Mouse (Mus musculus) forebrain, embryonic 16.5 days (tissue): ENCODE data around the gene Hist1h4c. TPM values are rescaled to one million over a fixed set of nuclear protein-coding genes. Genes with fewer than 3 reads are reported as not detected.
"Not testable (repeated sequence)": the region's sequence is repeated elsewhere in the genome, so short reads cannot be mapped to it uniquely, and the experiment has no call there.

Source experiments
- ATAC-seq: fragments of 200-750 bp; cut with Nextera tagmentation; 2 replicates; pipeline ENCODE4 v1.8.0; 2017; ENCODE audit warnings: mild to moderate bottlenecking, moderate library complexity
- H3K27ac ChIP-seq: fragments of 300-500 bp; sonication (generic); 2 replicates; pipeline ENCODE4 v1.5.1; 2014; ENCODE audit warnings: low read length, control low read depth
- H3K27me3 ChIP-seq: fragments of 300-500 bp; sonication (generic); replicated peaks from 2 replicates; pipeline ENCODE4 v1.6.1; 2014; ENCODE audit warnings: low read length; ENCODE audit not compliant: control insufficient read depth, insufficient read depth
- H3K36me3 ChIP-seq: fragments of 300-500 bp; sonication (generic); 2 replicates; pipeline ENCODE4 v1.6.1; 2014; ENCODE audit not compliant: control insufficient read depth, insufficient read depth
- H3K4me1 ChIP-seq: fragments of 300-500 bp; sonication (generic); replicated peaks from 2 replicates; pipeline ENCODE4 v1.6.1; 2014; ENCODE audit warnings: low read length; ENCODE audit not compliant: control insufficient read depth, insufficient read depth
- H3K4me2 ChIP-seq: fragments of 300-500 bp; sonication (generic); 2 replicates; pipeline ENCODE4 v1.6.1; 2014; ENCODE audit warnings: mild to moderate bottlenecking, low read length, control low read depth
- H3K4me3 ChIP-seq: fragments of 300-500 bp; sonication (generic); replicated peaks from 2 replicates; pipeline ENCODE4 v1.5.1; 2014; ENCODE audit warnings: mild to moderate bottlenecking, low read length, control low read depth
- H3K9ac ChIP-seq: fragments of 300-500 bp; sonication (generic); replicated peaks from 2 replicates; pipeline ENCODE4 v1.6.1; 2014; ENCODE audit warnings: low read depth, low read length, control low read depth
- H3K9me3 ChIP-seq: fragments of 300-500 bp; sonication (generic); 2 replicates; pipeline ENCODE4 v1.6.1; 2016; ENCODE audit warnings: low read length; ENCODE audit not compliant: control insufficient read depth
- WGBS: fragments of 180-500 bp; shearing (Covaris S2); extraction: QIAGEN DNeasy Blood & Tissue Kit; methylation state at CpG from one replicate; pipeline ENCODE4 v1.1.7; 2014; 5-methylcytosine and 5-hydroxymethylcytosine counted together
- polyA plus RNA-seq: library from polyadenylated mRNA; unstranded; fragments of >200 nt; fragmentation: Nextera tagmentation; extraction: Ambion mirVana; gene quantifications from 2 replicates; pipeline ENCODE4 v1.2.1, GENCODE M21; 2015

Hist1h4c gene
- polyA plus RNA-seq, 1 experiment from 2014 or later, result 2.2 TPM

DNA sequence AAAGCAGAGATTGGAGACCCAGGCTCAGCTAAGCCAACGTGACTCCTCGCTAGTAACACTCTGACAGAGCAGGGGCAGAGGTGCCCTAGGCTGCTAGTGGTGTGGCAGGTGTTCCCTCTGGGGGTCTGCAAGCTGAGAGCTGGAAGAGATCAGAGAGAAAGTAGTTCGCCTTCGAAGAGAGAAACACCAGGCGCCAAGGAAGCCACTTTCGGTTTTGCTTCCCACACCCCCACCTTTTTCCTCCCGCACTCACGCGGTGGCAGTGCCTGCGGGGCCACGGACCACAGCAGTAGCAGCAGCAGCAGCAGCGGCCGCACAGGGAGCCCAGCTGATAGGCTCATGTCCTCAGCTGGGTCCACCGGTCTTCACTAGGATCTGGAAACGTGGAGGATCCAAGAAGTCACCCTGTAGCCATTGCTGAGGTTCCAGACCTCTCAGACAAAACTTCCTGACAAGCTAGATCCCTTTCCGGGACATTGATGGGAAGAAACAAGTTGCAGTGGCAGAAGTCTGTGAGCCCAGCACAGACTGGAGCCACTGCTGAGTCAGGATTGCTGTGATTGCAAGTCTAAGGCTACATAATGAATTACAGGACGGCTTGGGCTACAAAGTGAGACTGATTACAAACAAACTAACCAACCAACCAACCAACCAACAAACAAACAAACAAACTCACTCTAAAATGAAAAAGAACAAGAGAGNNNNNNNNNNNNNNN, 12.3 kb upstream of the Hist1h4c start, which contains the start of gene Hfe:
Hfe (minus strand) TSS at position 481 of the 716 bp plus-strand sequence.
- no peaks in the 10 kb centered on the region for H3K36me3 ChIP-seq

DNA sequence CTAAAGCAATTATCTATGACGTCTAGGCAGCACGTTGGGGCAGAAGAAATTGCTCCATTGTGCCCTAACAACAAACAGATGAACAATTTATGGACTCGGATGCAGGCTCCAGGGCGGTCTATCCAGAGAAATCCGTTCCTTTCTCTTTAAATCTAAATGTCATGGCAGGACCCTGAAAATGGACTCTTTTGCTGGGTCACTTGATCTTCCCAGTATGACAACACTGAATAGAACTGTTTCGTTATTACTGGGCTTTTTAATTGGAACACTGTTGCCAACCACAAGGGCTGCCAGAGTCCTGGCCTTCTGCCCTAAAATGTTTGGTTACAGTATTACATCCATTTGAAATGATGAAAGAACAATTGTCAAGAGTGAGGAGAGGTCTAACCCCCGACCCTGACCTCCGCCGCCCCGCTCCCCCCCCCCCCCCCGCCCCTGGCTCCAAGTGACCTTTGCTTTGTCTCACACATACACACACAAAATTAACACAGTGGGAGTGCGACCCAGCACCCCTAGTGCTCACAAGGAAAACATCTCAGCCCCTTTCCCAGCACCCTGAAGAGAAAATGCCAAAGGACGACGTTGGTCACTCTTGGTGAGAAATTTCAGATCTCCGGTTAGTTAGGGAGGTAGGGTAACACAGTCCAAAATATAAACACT, 11.6 kb upstream of the Hist1h4c start:
- no peak for ATAC-seq
- Histone ChIP-seq H3K27me3 (no peaks in the 10 kb centered on the region; the same call in 1 of the 2 replicates), H3K9me3 (no peaks in the 10 kb centered on the region), H3K4me2 (peak overlapping the region; percentile 56), H3K36me3 (no peaks in the 10 kb centered on the region), H3K4me3 (peak overlapping the region; percentile 35), H3K9ac (peak overlapping the region; percentile 43), H3K27ac (no peak overlapping the region), H3K4me1 (peaks cover 12% of the 10 kb centered on the region)
- WGBS, result 15% methylated on average over 15 of the region's 15 CpGs

More for the DNA sequence above, 12.3 kb upstream of the Hist1h4c start, which contains the start of gene Hfe:
- 5% methylated on average over 17 of the region's 17 CpGs for WGBS
- Histone ChIP-seq H3K4me2 (peak within 1 kb of the TSS; percentile 56), H3K4me1 (peaks cover 12% of the 10 kb centered on the region), H3K9ac (peak within 1 kb of the TSS; percentile 43), H3K27me3 (no peaks in the 10 kb centered on the region; the same call in 1 of the 2 replicates), H3K4me3 (peak within 1 kb of the TSS; percentile 35), H3K9me3 (no peaks in the 10 kb centered on the region), H3K27ac (no peak within 1 kb of the TSS)
- 0 out of 2 replicates have a peak, but pooled peaks have one; percentile 40 for ATAC-seq

DNA sequence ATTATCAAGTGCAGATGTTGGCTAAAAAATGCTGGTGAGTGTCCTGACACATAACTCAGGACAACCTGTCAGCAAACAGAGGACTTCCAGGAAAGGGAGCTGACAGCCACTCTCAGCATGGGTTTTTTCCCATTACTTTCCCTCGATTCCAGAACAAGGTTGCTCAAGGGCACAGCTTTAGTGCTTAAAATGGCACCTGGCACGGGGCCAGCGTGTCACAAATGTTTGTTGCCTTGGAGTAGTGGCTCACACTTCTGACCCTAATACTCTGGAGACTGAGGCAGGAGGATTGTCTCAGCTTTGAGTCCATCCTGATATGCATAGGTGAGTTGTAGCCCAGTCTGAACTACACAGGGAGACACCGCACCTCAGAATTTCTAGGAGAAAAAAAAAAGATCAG, 10.4 kb upstream of the Hist1h4c start:
- ATAC-seq, result no peak
- 82% methylated on average over 4 of the region's 4 CpGs for WGBS
- H3K27ac ChIP-seq, result no peak overlapping the region

DNA sequence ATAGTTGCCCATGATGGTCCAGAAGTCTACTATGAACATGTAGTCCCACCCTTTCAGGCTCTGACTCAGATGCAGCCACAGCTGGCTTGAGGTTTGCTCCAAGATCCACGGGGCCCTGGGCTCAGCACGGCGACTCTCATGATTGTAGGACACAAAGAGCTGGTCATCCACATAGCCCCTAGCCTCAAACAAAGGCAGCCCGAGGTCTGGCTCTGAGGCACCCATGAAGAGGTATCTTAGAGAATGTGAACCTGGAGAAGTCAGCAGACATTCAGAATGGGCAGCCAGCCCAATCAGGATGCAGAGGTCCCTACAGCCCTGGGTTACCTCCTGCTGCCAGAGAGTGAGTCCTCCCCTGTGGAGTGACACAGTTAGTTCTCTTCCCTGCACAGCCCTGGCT, 9.8 kb upstream of the Hist1h4c start:
- H3K36me3 ChIP-seq, result no peaks in the 10 kb centered on the region
- no peaks in the 10 kb centered on the region; the same call in 1 of the 2 replicates for H3K27me3 ChIP-seq
- WGBS, result 87% methylated on average over 4 of the region's 4 CpGs
- no peak for ATAC-seq
- no peak overlapping the region for H3K4me3 ChIP-seq
- no peaks in the 10 kb centered on the region for H3K9me3 ChIP-seq
- no peak overlapping the region for H3K4me2 ChIP-seq
- H3K27ac ChIP-seq, result no peak overlapping the region
- peaks cover 12% of the 10 kb centered on the region for H3K4me1 ChIP-seq
- H3K9ac ChIP-seq, result no peak overlapping the region

More for the DNA sequence above, 10.4 kb upstream of the Hist1h4c start:
- Histone ChIP-seq H3K4me3 (no peak overlapping the region), H3K4me2 (no peak overlapping the region), H3K9me3 (no peaks in the 10 kb centered on the region), H3K4me1 (peaks cover 12% of the 10 kb centered on the region), H3K9ac (no peak overlapping the region), H3K36me3 (no peaks in the 10 kb centered on the region), H3K27me3 (no peaks in the 10 kb centered on the region; the same call in 1 of the 2 replicates)

- Histone ChIP-seq H3K9ac (no peak overlapping the region), H3K27me3 (no peaks in the 10 kb centered on the region; the same call in 1 of the 2 replicates), H3K4me1 (peaks cover 12% of the 10 kb centered on the region), H3K9me3 (no peaks in the 10 kb centered on the region), H3K4me2 (no peak overlapping the region), H3K4me3 (no peak overlapping the region), H3K36me3 (no peaks in the 10 kb centered on the region), H3K27ac (no peak overlapping the region)
- ATAC-seq, result no peak
- 91% methylated on average over 12 of the region's 12 CpGs for WGBS
Measured at GRCm38 (mm10) chr13:23706771-23707170, 8.5 kb upstream of the Hist1h4c start.

DNA sequence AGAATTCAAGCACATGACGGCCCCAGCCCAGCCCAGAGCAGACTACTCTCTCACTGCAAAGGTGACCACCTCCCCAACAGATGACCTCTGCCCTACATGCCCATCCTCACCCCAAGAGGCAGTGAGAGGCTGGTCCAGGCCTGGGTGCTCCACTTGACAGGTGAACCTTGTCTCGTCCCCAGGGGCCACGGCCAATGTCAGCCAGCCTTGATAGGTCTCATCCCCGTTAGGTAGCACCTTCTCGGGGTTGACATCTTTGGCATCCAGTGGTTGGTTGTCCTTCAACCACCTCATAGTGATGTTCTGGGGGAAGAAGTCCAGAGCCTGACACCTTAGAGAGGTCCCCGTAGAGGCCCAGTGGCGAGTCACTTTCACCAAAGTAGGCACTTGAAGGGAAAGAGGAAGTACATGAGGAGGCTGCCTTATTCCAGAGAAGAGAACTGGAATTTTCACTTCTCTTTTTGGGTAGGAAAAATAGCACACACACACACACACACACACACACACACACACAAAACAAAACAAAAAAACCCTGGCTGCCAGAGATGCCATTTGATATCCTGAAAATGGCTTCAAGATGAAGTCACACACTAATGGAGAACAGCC, 7.6 kb upstream of the Hist1h4c start:
- Histone ChIP-seq H3K4me2 (no peak overlapping the region), H3K9me3 (no peaks in the 10 kb centered on the region), H3K4me3 (no peak overlapping the region), H3K9ac (no peak overlapping the region), H3K4me1 (peaks cover 12% of the 10 kb centered on the region), H3K27me3 (no peaks in the 10 kb centered on the region), H3K36me3 (no peaks in the 10 kb centered on the region), H3K27ac (no peak overlapping the region)
- 97% methylated on average over 7 of the region's 7 CpGs for WGBS
- no peak for ATAC-seq

DNA sequence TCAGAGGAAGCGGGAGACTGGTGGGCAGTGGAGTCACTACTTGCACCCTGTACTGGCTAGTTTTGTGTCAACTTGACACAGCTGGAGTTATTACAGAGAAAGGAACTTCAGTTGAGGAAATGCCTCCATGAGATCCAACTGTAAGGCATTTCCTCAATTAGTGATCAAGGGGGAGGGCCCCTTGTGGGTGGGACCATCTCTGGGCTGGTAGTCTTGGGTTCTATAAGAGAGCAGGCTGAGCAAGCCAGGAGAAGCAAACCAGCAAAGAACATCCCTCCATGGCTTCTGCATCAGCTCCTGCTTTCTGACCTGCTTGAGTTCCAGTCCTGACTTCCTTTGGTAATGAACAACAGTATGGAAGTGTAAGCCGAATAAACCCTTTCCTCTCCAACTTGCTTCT, 4.5 kb upstream of the Hist1h4c start:
- H3K9ac ChIP-seq, ATAC-seq, H3K27me3 ChIP-seq, H3K27ac ChIP-seq, H3K9me3 ChIP-seq, H3K4me2 ChIP-seq, H3K36me3 ChIP-seq, H3K4me3 ChIP-seq, H3K4me1 ChIP-seq: not testable (repeated sequence)
- WGBS, result 86% methylated on average over 2 of the region's 2 CpGs

DNA sequence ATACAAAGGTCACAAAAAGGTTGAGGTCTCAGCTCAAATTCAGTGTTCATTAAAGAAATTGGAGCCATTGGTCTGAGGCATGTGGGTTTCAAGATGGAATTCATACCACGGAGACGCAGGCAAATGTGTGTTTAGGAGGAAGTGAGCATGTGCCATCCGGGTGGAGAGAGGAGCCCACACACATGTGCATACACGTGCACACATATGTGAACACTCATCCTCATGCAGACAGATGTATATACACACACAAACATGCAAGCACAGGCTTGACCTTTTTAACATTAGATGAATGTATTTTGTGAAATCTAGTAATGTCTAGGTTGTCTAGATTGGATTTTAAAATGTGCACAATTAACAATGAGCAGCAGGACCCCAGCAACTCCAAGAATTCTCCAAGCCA, 4.0 kb upstream of the Hist1h4c start:
- 84% methylated on average over 4 of the region's 4 CpGs for WGBS
- peaks cover 4% of the 10 kb centered on the region for H3K4me1 ChIP-seq

DNA sequence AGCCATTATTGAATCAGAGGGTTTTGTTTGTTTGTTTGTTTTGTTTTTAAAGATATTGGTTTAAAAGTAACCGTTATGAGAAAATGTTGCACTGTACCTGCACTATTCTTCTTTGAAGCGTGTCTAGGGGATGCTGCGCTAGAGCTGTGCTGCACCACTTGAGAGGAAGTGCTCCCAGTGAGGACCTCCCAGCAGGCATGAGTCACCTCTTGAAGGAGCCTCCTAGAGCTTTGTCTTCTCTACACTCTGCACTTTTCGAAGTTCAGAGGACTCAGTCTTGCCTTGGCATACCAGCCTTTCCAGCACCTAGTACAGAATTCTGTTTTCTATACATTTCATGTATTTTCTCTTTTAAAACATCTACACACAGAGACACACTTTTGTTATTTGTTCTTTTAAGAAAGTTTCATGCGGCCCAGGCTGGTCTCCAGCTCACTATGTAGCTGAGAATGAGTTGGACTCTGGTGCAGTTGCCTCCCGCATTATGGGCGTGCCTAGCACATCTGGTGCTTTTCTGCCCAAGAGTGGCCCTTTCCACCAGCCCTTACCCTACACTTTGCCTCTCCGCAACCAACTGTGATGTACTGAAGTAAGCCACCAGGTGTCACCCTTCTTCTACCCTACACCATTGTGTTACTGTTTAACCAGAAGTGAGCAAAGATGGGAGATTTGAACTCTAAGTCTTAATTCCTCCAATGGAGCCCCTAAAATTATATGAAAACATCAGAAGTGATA, 2.7 kb upstream of the Hist1h4c start:
- Histone ChIP-seq H3K4me2 (no peak overlapping the region), H3K9me3 (no peaks in the 10 kb centered on the region), H3K27ac (no peak overlapping the region), H3K9ac (no peak overlapping the region), H3K4me3 (no peak overlapping the region), H3K36me3 (no peaks in the 10 kb centered on the region), H3K27me3 (no peaks in the 10 kb centered on the region), H3K4me1 (peaks cover 4% of the 10 kb centered on the region)
- ATAC-seq, result peak; percentile 30; the same call in 1 of the 2 replicates
- WGBS, result 30% methylated on average over 8 of the region's 8 CpGs

More for the DNA sequence above, 4.0 kb upstream of the Hist1h4c start:
- Histone ChIP-seq H3K9me3 (no peaks in the 10 kb centered on the region), H3K36me3 (no peaks in the 10 kb centered on the region), H3K9ac (no peak overlapping the region), H3K27ac (no peak overlapping the region), H3K4me2 (no peak overlapping the region), H3K27me3 (no peaks in the 10 kb centered on the region), H3K4me3 (no peak overlapping the region)
- no peak for ATAC-seq
